Mouse (Mus musculus) MEL (cell line): ENCODE data around the gene Timd2. TPM values are rescaled to one million over a fixed set of nuclear protein-coding genes. Genes with fewer than 3 reads are reported as not detected.
"Not testable (repeated sequence)": the region's sequence is repeated elsewhere in the genome, so short reads cannot be mapped to it uniquely, and the experiment has no call there.

Source experiments
- DNase-seq: peaks from one replicate; pipeline ENCODE4 v3.0.0; 2011; ENCODE audit warnings: low read depth, low spot score
- H3K27ac ChIP-seq: 2 replicates; pipeline ENCODE4 v1.5.1; 2012; ENCODE audit warnings: low read depth, mild to moderate bottlenecking, control low read depth, low read length, moderate library complexity; ENCODE audit not compliant: control insufficient read depth
- H3K27me3 ChIP-seq, 2 experiments: fragments of 150-350 bp in 1 of 2; sonication (generic) in 1 of 2; 2 replicates each; pipeline ENCODE4 v1.6.1; 2012; ENCODE audit warnings: low read length in 2 of 2, mild to moderate bottlenecking in 2 of 2, improper control_type of control experiment in 1 of 2, moderate library complexity in 1 of 2; ENCODE audit not compliant: insufficient read depth in 2 of 2, control insufficient read depth in 1 of 2
- H3K36me3 ChIP-seq, 2 experiments: 2 replicates each; pipeline ENCODE4 v1.6.1; 2012 to 2014; ENCODE audit warnings: low read length in 2 of 2, improper control_type of control experiment in 1 of 2, inconsistent platforms in 1 of 2, mild to moderate bottlenecking in 1 of 2; ENCODE audit not compliant: insufficient read depth in 2 of 2, control insufficient read depth in 1 of 2
- H3K4me1 ChIP-seq, 2 experiments: fragments of 150-350 bp in 1 of 2; sonication (generic) in 1 of 2; 2 replicates each; pipeline ENCODE4 v1.6.1; 2012; ENCODE audit warnings: low read length in 2 of 2, improper control_type of control experiment in 1 of 2, mild to moderate bottlenecking in 1 of 2; ENCODE audit not compliant: insufficient read depth in 2 of 2, control insufficient read depth in 1 of 2
- H3K4me3 ChIP-seq, 2 experiments: fragments of 150-350 bp in 1 of 2; sonication (generic) in 1 of 2; 2 replicates each; pipeline ENCODE4 v1.5.1; 2012; ENCODE audit warnings: low read depth in 2 of 2, low read length in 2 of 2, mild to moderate bottlenecking in 2 of 2, moderate library complexity in 2 of 2, control low read depth in 1 of 2, improper control_type of control experiment in 1 of 2; ENCODE audit not compliant: control insufficient read depth in 1 of 2, insufficient read depth in 1 of 2
- H3K79me2 ChIP-seq: 2 replicates; pipeline ENCODE4 v1.6.1; 2012; ENCODE audit warnings: mild to moderate bottlenecking, low read length, moderate library complexity; ENCODE audit not compliant: control insufficient read depth, poor library complexity, insufficient read depth
- H3K9ac ChIP-seq: 2 replicates; pipeline ENCODE4 v1.6.1; 2012; ENCODE audit warnings: low read depth, mild to moderate bottlenecking, control low read depth, low read length, moderate library complexity; ENCODE audit not compliant: control insufficient read depth, poor library complexity, severe bottlenecking
- H3K9me3 ChIP-seq: fragments of 150-350 bp; sonication (generic); replicated peaks from 2 replicates; pipeline ENCODE4 v1.6.1; 2012; ENCODE audit warnings: mild to moderate bottlenecking, low read length, improper control_type of control experiment, moderate library complexity; ENCODE audit not compliant: insufficient read depth
- BHLHE40 ChIP-seq: IDR thresholded peaks from 2 replicates; pipeline ENCODE4 v1.6.1; 2012; ENCODE audit warnings: low read depth, mild to moderate bottlenecking, inconsistent platforms, low read length, improper control_type of control experiment, borderline replicate concordance
- ELF1 ChIP-seq: IDR thresholded peaks from 2 replicates; pipeline ENCODE4 v1.6.1; 2014; ENCODE audit warnings: low read depth, mild to moderate bottlenecking, inconsistent platforms, low read length, improper control_type of control experiment, moderate library complexity
- KAT2A ChIP-seq: conservative IDR thresholded peaks from 2 replicates; pipeline ENCODE4 v1.6.1; 2012; ENCODE audit warnings: low read depth, low read length, improper control_type of control experiment, inconsistent platforms
- MAZ ChIP-seq: IDR thresholded peaks from 2 replicates; pipeline ENCODE4 v1.6.1; 2012; ENCODE audit warnings: low read depth, mild to moderate bottlenecking, inconsistent platforms, low read length, improper control_type of control experiment
- MEF2A ChIP-seq: IDR thresholded peaks from 2 replicates; pipeline ENCODE4 v1.6.1; 2014; ENCODE audit warnings: low read depth, mild to moderate bottlenecking, inconsistent platforms, low read length, improper control_type of control experiment; ENCODE audit not compliant: poor library complexity, insufficient replicate concordance, severe bottlenecking; ENCODE audit errors: extremely low read depth
- MXI1 ChIP-seq: IDR thresholded peaks from 2 replicates; pipeline ENCODE4 v1.6.1; 2011; ENCODE audit warnings: mild to moderate bottlenecking, low read depth, low read length, improper control_type of control experiment
- MYC ChIP-seq: IDR thresholded peaks from 2 replicates; pipeline ENCODE4 v1.6.1; 2011; ENCODE audit warnings: low read depth, mild to moderate bottlenecking, low read length, improper control_type of control experiment, moderate library complexity
- NRF1 ChIP-seq: IDR thresholded peaks from 2 replicates; pipeline ENCODE4 v1.6.1; 2014; ENCODE audit warnings: low read depth, mild to moderate bottlenecking, inconsistent platforms, low read length, improper control_type of control experiment, moderate library complexity; ENCODE audit not compliant: poor library complexity, insufficient read depth, severe bottlenecking
- POLR2A ChIP-seq, 2 experiments: IDR thresholded peaks; 2 replicates each; pipeline ENCODE4 v1.6.1; 2011 to 2012; ENCODE audit warnings: low read length in 2 of 2, mild to moderate bottlenecking in 2 of 2, control low read depth in 1 of 2, improper control_type of control experiment in 1 of 2, low read depth in 1 of 2, moderate library complexity in 1 of 2; ENCODE audit not compliant: control insufficient read depth in 1 of 2, insufficient read depth in 1 of 2, poor library complexity in 1 of 2
- POLR2AphosphoS5 ChIP-seq: IDR thresholded peaks from 2 replicates; pipeline ENCODE4 v1.6.1; 2012; ENCODE audit warnings: low read depth, borderline replicate concordance, mild to moderate bottlenecking, inconsistent platforms, low read length, moderate library complexity, mixed read lengths
- RAD21 ChIP-seq: IDR thresholded peaks from 2 replicates; pipeline ENCODE4 v1.6.1; 2011; ENCODE audit warnings: mild to moderate bottlenecking, low read depth, low read length, improper control_type of control experiment
- RCOR1 ChIP-seq: IDR thresholded peaks from 2 replicates; pipeline ENCODE4 v1.6.1; 2012; ENCODE audit warnings: low read depth, mild to moderate bottlenecking, inconsistent platforms, low read length, improper control_type of control experiment
- TAL1 ChIP-seq: IDR thresholded peaks from 2 replicates; pipeline ENCODE4 v1.6.1; 2012; ENCODE audit warnings: mild to moderate bottlenecking, inconsistent platforms, low read length, moderate library complexity, mixed read lengths
- TCF12 ChIP-seq: IDR thresholded peaks from 2 replicates; pipeline ENCODE4 v1.6.1; 2014; ENCODE audit warnings: low read depth, mild to moderate bottlenecking, inconsistent platforms, low read length, improper control_type of control experiment, moderate library complexity
- ZKSCAN1 ChIP-seq: IDR thresholded peaks from 2 replicates; pipeline ENCODE4 v1.6.1; 2012; ENCODE audit warnings: low read depth, mild to moderate bottlenecking, inconsistent platforms, low read length, improper control_type of control experiment, moderate library complexity
- ZMIZ1 ChIP-seq: IDR thresholded peaks from 2 replicates; pipeline ENCODE4 v1.6.1; 2012; ENCODE audit warnings: low read depth, mild to moderate bottlenecking, inconsistent platforms, low read length, improper control_type of control experiment, moderate library complexity
- ZNF384 ChIP-seq: IDR thresholded peaks from 2 replicates; pipeline ENCODE4 v1.6.1; 2012; ENCODE audit warnings: low read depth, mild to moderate bottlenecking, inconsistent platforms, low read length, improper control_type of control experiment
- polyA plus RNA-seq, 2 experiments: library from polyadenylated mRNA; stranded (reverse) in 1 of 2; unstranded in 1 of 2; fragments of >175 nt in 1 of 2; fragments of >200 nt in 1 of 2; gene quantifications; 2 replicates each; pipeline versions ENCODE4 v1.2.1 to v1.2.4; 2012; ENCODE audit warnings: low replicate concordance in 2 of 2, low read depth in 1 of 2; ENCODE audit not compliant: insufficient read length in 2 of 2, insufficient read depth in 1 of 2, missing spikeins in 1 of 2
- total RNA-seq: library from RNA; depleted of rRNA; stranded (reverse); fragments of 300-350 nt; gene quantifications from 2 replicates; pipeline ENCODE4 v1.2.3, GENCODE M21; 2012; rRNA removed

Gene Timd2
- total RNA-seq (not detected in 2 replicates), polyA plus RNA-seq (not detected)

DNA sequence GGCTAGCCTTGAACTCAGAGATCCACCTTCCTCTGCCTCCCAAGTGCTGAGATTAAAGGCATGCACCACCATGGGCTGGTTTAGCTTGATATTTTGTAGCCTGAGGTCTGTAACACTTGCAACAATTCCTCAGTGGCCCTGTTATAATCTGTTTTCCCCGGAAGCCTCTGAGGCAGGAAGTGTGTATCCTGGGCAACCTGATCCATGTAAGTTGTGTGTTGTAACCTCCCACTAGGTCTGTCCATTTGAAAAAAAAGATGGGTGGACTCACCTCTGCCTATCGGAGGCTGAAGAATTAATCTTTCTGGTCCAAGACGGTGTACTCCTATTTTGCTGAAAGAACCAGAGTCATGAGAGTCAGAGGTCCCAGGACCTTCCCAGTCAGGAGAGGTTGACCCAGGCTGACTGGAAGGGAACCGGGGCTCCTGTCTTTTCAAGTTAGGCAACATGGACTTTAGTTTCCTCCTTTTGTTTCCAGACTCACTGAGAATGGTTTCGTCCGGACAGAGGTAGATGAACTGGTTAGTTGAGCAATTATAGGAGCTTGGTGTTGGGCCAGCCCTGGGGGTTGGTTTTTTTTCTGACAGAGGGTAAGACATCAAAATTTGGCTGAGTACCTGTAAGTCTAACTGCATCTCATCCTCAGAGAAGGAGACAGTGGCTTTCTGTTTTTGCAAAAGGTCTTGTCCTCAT, at the start of gene Timd2:
Gene Timd2, minus strand, starts transcription at position 398 of the 693 bp plus-strand sequence.
- Histone ChIP-seq H3K36me3 (no peaks in the 10 kb centered on the region), H3K9me3 (no peaks in the 10 kb centered on the region), H3K4me1 (no peaks in the 10 kb centered on the region), H3K4me3 (no peak within 1 kb of the TSS), H3K79me2 (no peaks in the 10 kb centered on the region), H3K27me3 (peaks cover 0 to 1% of the 10 kb centered on the region in 2 experiments; a peak in 1 of 4 replicates), H3K27ac (no peak within 1 kb of the TSS), H3K9ac (no peak within 1 kb of the TSS)
- no peak for DNase-seq
- no peak for TF ChIP-seq MEF2A
- no peak for TF ChIP-seq RCOR1
- no peak for TF ChIP-seq POLR2A (IDR thresholded peaks at IDR 0.05; ENCODE audit: control insufficient read depth in 1 of 2, insufficient read depth in 1 of 2, low read depth in 1 of 2, low read length in 2 of 2, poor library complexity in 1 of 2)
- no peak for TF ChIP-seq RAD21
- no peak for TF ChIP-seq ZNF384
- no peak for TF ChIP-seq TAL1
- no peak for TF ChIP-seq BHLHE40
- TF ChIP-seq NRF1 = no peak
- TF ChIP-seq MXI1 = no peak
- TF ChIP-seq TCF12 = no peak
- TF ChIP-seq MYC = no peak
- no peak for TF ChIP-seq ELF1
- TF ChIP-seq POLR2AphosphoS5 = no peak
- TF ChIP-seq ZMIZ1 = no peak
- TF ChIP-seq MAZ = no peak
- TF ChIP-seq KAT2A = no peak
- TF ChIP-seq ZKSCAN1 = no peak

- H3K9ac ChIP-seq, H3K27ac ChIP-seq, H3K36me3 ChIP-seq, H3K9me3 ChIP-seq, H3K4me3 ChIP-seq, H3K4me1 ChIP-seq, H3K27me3 ChIP-seq, H3K79me2 ChIP-seq, DNase-seq: not testable (repeated sequence)
Measured at GRCm38 (mm10) chr11:46755714-46756113, 48.9 kb upstream of the Timd2 start.
